Mouse (Mus musculus) cerebellum, adult 2 months (tissue): ENCODE data around the gene Ooep. TPM values are rescaled to one million over a fixed set of nuclear protein-coding genes. Genes with fewer than 3 reads are reported as not detected.
"Not testable (repeated sequence)": the region's sequence is repeated elsewhere in the genome, so short reads cannot be mapped to it uniquely, and the experiment has no call there.

ENCODE experiments used
- DNase-seq, 2 experiments: peaks; one replicate each; pipeline ENCODE4 v3.0.0; 2021
- H3K27ac ChIP-seq: fragments of 200-500 bp; 2 replicates; pipeline ENCODE4 v1.5.1; 2012; ENCODE audit warnings: low read length, control low read depth, inconsistent platforms; ENCODE audit not compliant: insufficient read depth
- H3K27me3 ChIP-seq: fragments of 200-500 bp; 2 replicates; pipeline ENCODE4 v1.6.1; 2012; ENCODE audit warnings: inconsistent platforms, mild to moderate bottlenecking, low read length, moderate library complexity; ENCODE audit not compliant: control insufficient read depth, insufficient read depth
- H3K4me1 ChIP-seq: fragments of 200-500 bp; 2 replicates; pipeline ENCODE4 v1.6.1; 2011; ENCODE audit warnings: low read length; ENCODE audit not compliant: control insufficient read depth, insufficient read depth
- H3K4me3 ChIP-seq: fragments of 200-500 bp; replicated peaks from 2 replicates; pipeline ENCODE3; 2011; ENCODE audit warnings: mild to moderate bottlenecking, low read depth, low read length, control low read depth; ENCODE audit not compliant: insufficient read depth
- CTCF ChIP-seq: fragments of 200-500 bp; IDR thresholded peaks from 2 replicates; pipeline ENCODE4 v1.5.1; 2011; ENCODE audit warnings: low read depth, mild to moderate bottlenecking, control low read depth, low read length, moderate library complexity, borderline replicate concordance; ENCODE audit not compliant: insufficient read depth
- POLR2A ChIP-seq: fragments of 200-500 bp; IDR thresholded peaks from 2 replicates; pipeline ENCODE4 v1.6.1; 2011; ENCODE audit warnings: low read length, control low read depth, borderline replicate concordance; ENCODE audit not compliant: insufficient read depth
- WGBS: fragments of 180-500 bp; shearing (Covaris S2); methylation state at CpG from one replicate; pipeline ENCODE4 v1.1.7; 2018; 5-methylcytosine and 5-hydroxymethylcytosine counted together
- polyA plus RNA-seq: library from polyadenylated mRNA; depleted of rRNA; stranded (reverse); fragments of >200 nt; gene quantifications from 2 replicates; pipeline ENCODE4 v1.2.3, GENCODE M21; 2012

Ooep gene
- polyA plus RNA-seq, 1 experiment: 0.23 TPM

- no peaks in the 10 kb centered on the region for H3K4me1 ChIP-seq
- TF ChIP-seq CTCF (no peak), POLR2A (no peak)
- H3K27ac ChIP-seq: no peak overlapping the region
- DNase-seq: no peak
- WGBS: 78% methylated on average over 10 of the region's 10 CpGs
- no peak overlapping the region for H3K4me3 ChIP-seq
- no peaks in the 10 kb centered on the region for H3K27me3 ChIP-seq
Observed at GRCm38 (mm10) chr9:78372827-78373504, 5.6 kb downstream of the Ooep start.

GRCm38 (mm10) chr9:78371441-78371840 is 7.1 kb downstream of the Ooep start:
- no peak for DNase-seq
- TF ChIP-seq POLR2A (no peak), CTCF (no peak)
- H3K27me3 ChIP-seq: no peaks in the 10 kb centered on the region
- no peak overlapping the region for H3K27ac ChIP-seq
- H3K4me3 ChIP-seq: no peak overlapping the region
- 96% methylated on average over 3 of the region's 3 CpGs for WGBS
- H3K4me1 ChIP-seq: no peaks in the 10 kb centered on the region

- H3K4me1 ChIP-seq: no peaks in the 10 kb centered on the region
- no peak overlapping the region for H3K4me3 ChIP-seq
- H3K27me3 ChIP-seq: no peaks in the 10 kb centered on the region
- WGBS: 89% methylated on average over 7 of the region's 7 CpGs
- no peak for DNase-seq
- no peak for TF ChIP-seq CTCF
- TF ChIP-seq POLR2A: no peak
- H3K27ac ChIP-seq: no peak overlapping the region
Observed at GRCm38 (mm10) chr9:78369786-78370185, 8.7 kb downstream of the Ooep start.

DNA sequence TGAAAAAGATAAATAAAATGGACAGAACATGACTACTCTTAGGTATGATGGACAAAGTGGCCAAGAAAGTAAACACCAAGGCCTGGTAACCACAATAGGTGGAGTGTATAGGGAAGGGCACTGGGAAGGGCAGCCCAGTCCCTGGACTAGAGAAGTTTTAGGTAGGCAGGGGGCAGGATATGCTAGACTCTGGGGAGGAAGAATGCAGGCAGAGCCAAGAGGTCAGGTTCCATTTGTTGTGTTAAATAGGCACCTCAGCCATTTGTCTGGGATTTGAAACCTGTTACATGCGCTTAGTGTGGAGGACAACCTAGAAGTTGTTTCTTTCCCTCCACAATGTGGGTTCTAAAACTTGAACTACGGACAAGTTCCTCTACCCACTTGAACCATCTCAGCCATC is 9.2 kb downstream of the Ooep start:
- 97% methylated on average over 2 of the region's 2 CpGs for WGBS
- Histone ChIP-seq H3K4me3 (no peak overlapping the region), H3K4me1 (no peaks in the 10 kb centered on the region), H3K27me3 (no peaks in the 10 kb centered on the region), H3K27ac (no peak overlapping the region)
- TF ChIP-seq CTCF (no peak), POLR2A (no peak)
- DNase-seq: no peak

GRCm38 (mm10) chr9:78368671-78369293 is 9.7 kb downstream of the Ooep start:
- Histone ChIP-seq H3K27ac (no peak overlapping the region), H3K27me3 (no peaks in the 10 kb centered on the region), H3K4me3 (no peak overlapping the region), H3K4me1 (no peaks in the 10 kb centered on the region)
- DNase-seq: no peak
- 79% methylated on average over 3 of the region's 3 CpGs for WGBS
- no peak for TF ChIP-seq CTCF
- no peak for TF ChIP-seq POLR2A

DNA sequence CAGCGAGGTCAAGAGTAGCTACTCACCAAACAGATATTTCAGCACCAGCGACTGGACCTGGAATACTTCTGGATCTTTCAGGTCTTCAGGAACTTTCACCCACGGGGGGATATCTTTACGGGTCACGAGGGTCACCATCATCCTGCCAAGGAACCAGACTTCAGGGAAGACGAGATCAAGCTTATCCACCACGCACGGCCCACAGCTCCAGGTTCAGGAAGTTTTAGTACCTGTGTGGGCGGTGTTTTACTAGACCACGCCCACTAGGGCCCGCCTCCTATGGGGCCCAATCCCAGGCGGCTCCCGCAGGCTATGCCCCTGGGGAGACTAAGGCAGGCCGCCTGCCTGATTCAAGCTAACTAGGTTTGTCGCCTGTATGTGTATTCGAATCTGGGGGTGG is 10.6 kb downstream of the Ooep start, which contains the start of gene Dppa5a:
TSS of gene Dppa5a (minus strand) at position 219 of the 400 bp plus-strand sequence.
- not testable (repeated sequence) for H3K4me3 ChIP-seq, DNase-seq, H3K27ac ChIP-seq, H3K4me1 ChIP-seq, H3K27me3 ChIP-seq
- WGBS: 95% methylated on average over 16 of the region's 16 CpGs

DNA sequence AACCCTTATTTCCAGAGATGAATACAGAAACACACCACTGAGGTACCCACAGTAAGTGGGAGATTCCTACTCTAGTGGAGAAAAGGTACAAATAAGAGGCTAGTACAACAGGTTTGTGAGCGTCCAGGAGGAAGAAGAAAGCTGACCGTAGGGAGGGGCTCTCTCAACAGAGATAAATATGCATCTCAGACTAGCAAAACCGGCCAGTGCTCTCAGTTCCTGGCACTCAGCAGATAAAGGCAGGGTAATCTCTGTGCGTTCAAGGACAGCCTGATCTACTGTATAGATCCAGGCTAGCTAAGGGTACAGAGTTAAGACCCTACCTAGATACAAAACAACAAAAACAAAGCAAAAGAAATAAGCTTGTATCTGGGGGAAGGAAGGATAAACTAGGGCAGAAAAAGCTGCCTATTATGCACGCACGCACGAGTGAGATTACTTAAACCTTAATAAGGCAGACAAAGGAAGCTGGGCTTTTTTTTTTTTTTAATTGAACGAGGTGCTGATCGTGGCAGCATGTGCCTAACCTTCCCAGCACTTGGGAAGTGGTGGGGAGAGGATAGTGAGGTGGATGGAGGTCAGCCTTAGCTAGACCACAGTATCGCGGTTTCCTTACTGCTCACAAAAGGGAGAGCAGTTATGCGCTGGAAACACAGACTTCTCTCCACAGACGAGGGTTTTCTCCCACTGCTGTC is 12.5 kb downstream of the Ooep start:
- Histone ChIP-seq H3K27ac (no peak overlapping the region), H3K4me1 (no peaks in the 10 kb centered on the region), H3K4me3 (no peak overlapping the region), H3K27me3 (no peaks in the 10 kb centered on the region)
- WGBS: 83% methylated on average over 13 of the region's 13 CpGs
- no peak for DNase-seq
- TF ChIP-seq CTCF: no peak

- Histone ChIP-seq H3K27ac (no peak overlapping the region), H3K27me3 (no peaks in the 10 kb centered on the region), H3K4me3 (no peak overlapping the region), H3K4me1 (no peaks in the 10 kb centered on the region)
- WGBS: 83% methylated on average over 6 of the region's 6 CpGs
- no peak for DNase-seq
- no peak for TF ChIP-seq CTCF
- no peak for TF ChIP-seq POLR2A
Observed at GRCm38 (mm10) chr9:78364701-78365100, 13.8 kb downstream of the Ooep start.
